Mouse (Mus musculus) lung, postnatal 0 days (tissue): ENCODE data around the gene Nr1h3.

Source experiments
- CTCF ChIP-seq: IDR thresholded peaks from 2 replicates; pipeline ENCODE4 v1.5.1; 2016; ENCODE audit warnings: antibody characterized with exemption, mild to moderate bottlenecking
- EP300 ChIP-seq: IDR thresholded peaks from 2 replicates; pipeline ENCODE4 v1.6.1; 2016; ENCODE audit warnings: antibody characterized with exemption, mild to moderate bottlenecking, control low read depth

DNA sequence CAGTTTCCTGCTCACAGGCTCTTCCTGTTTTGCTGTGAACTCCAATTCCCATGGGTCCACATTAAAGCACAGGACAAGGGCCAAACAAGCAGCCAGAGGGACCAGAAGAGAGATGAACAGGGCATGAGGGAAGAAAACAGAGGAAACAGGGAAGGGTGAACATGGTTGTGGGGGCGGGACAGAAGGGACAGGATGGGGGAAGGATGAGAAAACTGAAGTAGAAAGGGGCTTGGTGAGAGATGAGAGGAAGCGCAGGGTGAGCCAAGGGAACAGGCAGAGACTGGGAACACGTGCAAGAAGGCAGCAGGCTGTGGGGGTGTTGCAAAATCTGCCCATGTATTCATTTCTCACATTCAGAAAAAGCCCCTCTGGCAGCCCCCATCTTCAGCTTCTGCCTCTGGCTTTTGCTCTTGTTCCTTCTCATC lies 6.0 kb downstream of the Nr1h3 start:
- no peak for TF ChIP-seq EP300
- no peak for TF ChIP-seq CTCF
